Mouse (Mus musculus) T-helper 1 cell (primary cell): ENCODE measurements around the gene Gm10553.
"Not testable (repeated sequence)": the region's sequence is repeated elsewhere in the genome, so short reads cannot be mapped to it uniquely, and the experiment has no call there.

Experiments used
- in situ Hi-C: fragments of 300-600 bp; cut with MboI, MseI; formaldehyde crosslinking; loops from one replicate; pipeline ENCODE4 v1.15.1; 2025; ENCODE audit warnings: high pct_unique_total_duplicates

Gm10553 gene

GRCm38 (mm10) chr1:85099864-85100263 is at the start of gene Gm10553:
Gm10553 (plus strand) TSS chr1:85100164.
- in situ Hi-C loops = loop anchor here (25.0 kb wide), 1 partner anchor 662 kb away; no protein-coding TSS in a partner anchor

GRCm38 (mm10) chr1:85071690-85072089 is 28.3 kb upstream of the Gm10553 start:
- in situ Hi-C loops = loop anchor here (5.0 kb wide), 2 partner anchors 116 to 436 kb away; no protein-coding TSS in a partner anchor

GRCm38 (mm10) chr1:85073099-85073498 is 26.9 kb upstream of the Gm10553 start:
- in situ Hi-C loops = loop anchor here (5.0 kb wide), 2 partner anchors 114 to 434 kb away; no protein-coding TSS in a partner anchor

GRCm38 (mm10) chr1:85084803-85085202 is 15.2 kb upstream of the Gm10553 start:
- in situ Hi-C loops = not testable (repeated sequence)

- in situ Hi-C loops = not testable (repeated sequence)
These were observed 13.8 kb upstream of the Gm10553 start for GRCm38 (mm10) chr1:85086211-85086610.

- in situ Hi-C loops = not testable (repeated sequence)
These were observed 7.8 kb upstream of the Gm10553 start for GRCm38 (mm10) chr1:85092169-85092568.

GRCm38 (mm10) chr1:85093011-85093572 is 6.9 kb upstream of the Gm10553 start:
- in situ Hi-C loops = not testable (repeated sequence)

GRCm38 (mm10) chr1:85099081-85099480 is 883 bp upstream of the Gm10553 start:
- in situ Hi-C loops = not testable (repeated sequence)

- in situ Hi-C loops = loop anchor here (25.0 kb wide), 1 partner anchor 661 kb away; no protein-coding TSS in a partner anchor
These were observed 1.8 kb downstream of the Gm10553 start for GRCm38 (mm10) chr1:85101754-85102153.

GRCm38 (mm10) chr1:85105336-85105735 is 5.4 kb downstream of the Gm10553 start:
- in situ Hi-C loops = loop anchor here (25.0 kb wide), 1 partner anchor 657 kb away; no protein-coding TSS in a partner anchor

GRCm38 (mm10) chr1:85106013-85106412 is 6.0 kb downstream of the Gm10553 start:
- in situ Hi-C loops = loop anchor here (25.0 kb wide), 1 partner anchor 656 kb away; no protein-coding TSS in a partner anchor

- in situ Hi-C loops = loop anchor here (5.0 to 25.0 kb wide), 3 partner anchors 153 to 653 kb away; partner anchors contain the start of gene Sp110
These were observed 9.8 kb downstream of the Gm10553 start, which contains the start of gene A530032D15Rik for GRCm38 (mm10) chr1:85109753-85110152. A530032D15Rik (minus strand) TSS chr1:85109853.

- in situ Hi-C loops = loop anchor here (5.0 to 25.0 kb wide), 3 partner anchors 151 to 651 kb away; partner anchors contain the start of gene Sp110
These were observed 10.9 kb downstream of the Gm10553 start for GRCm38 (mm10) chr1:85110876-85111275.

- in situ Hi-C loops = loop anchor here (5.0 to 25.0 kb wide), 3 partner anchors 151 to 651 kb away; partner anchors contain the start of gene Sp110
These were observed 11.6 kb downstream of the Gm10553 start for GRCm38 (mm10) chr1:85111572-85111971.

- in situ Hi-C loops = loop anchor here (5.0 to 25.0 kb wide), 3 partner anchors 150 to 650 kb away; partner anchors contain the start of gene Sp110
These were observed 12.3 kb downstream of the Gm10553 start for GRCm38 (mm10) chr1:85112266-85112665.

GRCm38 (mm10) chr1:85112889-85113288 is 12.9 kb downstream of the Gm10553 start:
- in situ Hi-C loops = loop anchor here (5.0 to 25.0 kb wide), 3 partner anchors 149 to 649 kb away; partner anchors contain the start of gene Sp110

- in situ Hi-C loops = loop anchor here (5.0 to 25.0 kb wide), 3 partner anchors 148 to 648 kb away; partner anchors contain the start of gene Sp110
These were observed 14.1 kb downstream of the Gm10553 start for GRCm38 (mm10) chr1:85114078-85114477.

- in situ Hi-C loops = loop anchor here (5.0 to 25.0 kb wide), 5 partner anchors 123 to 647 kb away; partner anchors contain the start of gene Sp110
These were observed 14.9 kb downstream of the Gm10553 start for GRCm38 (mm10) chr1:85114666-85115402.

GRCm38 (mm10) chr1:85117537-85117936 is 17.6 kb downstream of the Gm10553 start:
- in situ Hi-C loops = loop anchor here (5.0 to 25.0 kb wide), 3 partner anchors 125 to 645 kb away; no protein-coding TSS in a partner anchor

GRCm38 (mm10) chr1:85118341-85118740 is 18.4 kb downstream of the Gm10553 start:
- in situ Hi-C loops = loop anchor here (5.0 to 25.0 kb wide), 3 partner anchors 126 to 644 kb away; no protein-coding TSS in a partner anchor

GRCm38 (mm10) chr1:85121841-85122240 is 21.9 kb downstream of the Gm10553 start:
- in situ Hi-C loops = loop anchor here (25.0 kb wide), 1 partner anchor 640 kb away; no protein-coding TSS in a partner anchor
